Mouse (Mus musculus) midbrain, embryonic 13.5 days (tissue): Measurements from ENCODE around the gene Ccnk. TPM values are rescaled to one million over a fixed set of nuclear protein-coding genes. Genes with fewer than 3 reads are reported as not detected.

Experiments
- ATAC-seq: fragments of 200-750 bp; cut with Nextera tagmentation; 2 replicates; pipeline ENCODE4 v1.8.0; 2017; ENCODE audit warnings: mild to moderate bottlenecking, moderate TSS enrichment, moderate library complexity
- H3K27ac ChIP-seq: fragments of 300-500 bp; sonication (generic); 2 replicates; pipeline ENCODE4 v1.5.1; 2015; ENCODE audit warnings: inconsistent platforms, mild to moderate bottlenecking, moderate library complexity
- H3K27me3 ChIP-seq: fragments of 300-500 bp; sonication (generic); 2 replicates; pipeline ENCODE4 v1.6.1; 2015; ENCODE audit warnings: mild to moderate bottlenecking, inconsistent platforms
- H3K36me3 ChIP-seq: fragments of 300-500 bp; sonication (generic); 2 replicates; pipeline ENCODE4 v1.6.1; 2015; ENCODE audit warnings: mild to moderate bottlenecking, inconsistent platforms
- H3K4me1 ChIP-seq: fragments of 300-500 bp; sonication (generic); replicated peaks from 2 replicates; pipeline ENCODE4 v1.6.1; 2015; ENCODE audit warnings: inconsistent platforms
- H3K4me2 ChIP-seq: fragments of 300-500 bp; sonication (generic); replicated peaks from 2 replicates; pipeline ENCODE4 v1.6.1; 2015; ENCODE audit warnings: moderate library complexity, mild to moderate bottlenecking, inconsistent platforms
- H3K4me3 ChIP-seq: fragments of 300-500 bp; sonication (generic); replicated peaks from 2 replicates; pipeline ENCODE4 v1.5.1; 2015; ENCODE audit warnings: mild to moderate bottlenecking, inconsistent platforms
- H3K9ac ChIP-seq: fragments of 300-500 bp; sonication (generic); replicated peaks from 2 replicates; pipeline ENCODE4 v1.6.1; 2015; ENCODE audit warnings: mild to moderate bottlenecking, inconsistent platforms
- H3K9me3 ChIP-seq: fragments of 300-500 bp; sonication (generic); 2 replicates; pipeline ENCODE4 v1.6.1; 2016; ENCODE audit warnings: mild to moderate bottlenecking, inconsistent platforms
- WGBS: fragments of 180-500 bp; shearing (Covaris S2); methylation state at CpG from one replicate; pipeline ENCODE4 v1.1.7; 2015; 5-methylcytosine and 5-hydroxymethylcytosine counted together
- polyA plus RNA-seq: library from polyadenylated mRNA; unstranded; fragments of >200 nt; fragmentation: Nextera tagmentation; extraction: Ambion mirVana; gene quantifications from 2 replicates; pipeline ENCODE4 v1.2.1, GENCODE M21; 2015

Gene Ccnk
- polyA plus RNA-seq, 1 experiment from 2014 or later = 4.7 TPM

DNA sequence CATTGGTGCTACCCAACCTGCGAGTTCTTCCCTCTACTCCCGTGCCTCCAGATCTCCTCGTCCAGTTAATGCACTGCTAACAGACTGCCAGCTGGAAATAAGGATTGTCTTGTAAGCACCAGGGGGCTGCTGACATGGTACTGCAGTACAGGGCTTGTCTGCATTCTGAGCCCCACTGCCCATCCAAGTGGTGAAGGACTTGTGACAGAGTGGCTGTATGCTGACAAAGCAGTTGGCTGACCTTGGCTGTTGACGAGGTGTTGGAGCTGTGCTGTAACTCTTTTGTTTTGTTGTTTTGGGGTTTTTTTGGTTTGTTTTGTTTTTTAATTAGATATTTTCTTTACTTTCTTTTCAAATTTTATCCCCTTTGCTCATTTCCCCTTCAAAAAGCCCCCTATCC, 19.1 kb downstream of the Ccnk start:
- Histone ChIP-seq H3K27ac (no peak overlapping the region), H3K9ac (no peak overlapping the region), H3K4me2 (no peak overlapping the region), H3K27me3 (no peaks in the 10 kb centered on the region), H3K36me3 (peaks cover 98% of the 10 kb centered on the region), H3K4me1 (no peaks in the 10 kb centered on the region), H3K4me3 (no peak overlapping the region), H3K9me3 (no peaks in the 10 kb centered on the region)
- 86% methylated on average over 4 of the region's 4 CpGs for WGBS
- ATAC-seq = no peak

DNA sequence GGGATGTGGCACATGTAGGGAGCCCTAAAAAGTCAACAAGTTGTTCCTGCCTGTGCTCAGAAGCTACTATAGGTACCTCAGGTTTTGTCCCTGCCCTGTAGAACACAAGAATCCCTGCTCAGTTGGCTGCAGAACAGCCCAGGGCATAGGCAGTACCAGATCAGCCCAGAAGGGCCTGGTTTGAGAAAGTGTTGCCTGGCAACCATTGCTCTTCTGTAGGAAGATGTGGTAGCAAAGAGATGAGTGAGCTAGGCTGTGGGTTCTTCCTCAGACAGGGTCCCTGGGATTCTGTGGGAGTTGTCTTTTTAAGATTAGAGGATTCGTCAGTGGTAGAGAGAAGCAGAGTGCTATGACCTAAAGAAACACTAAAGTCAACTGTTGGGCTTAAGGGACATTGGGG, 20.7 kb downstream of the Ccnk start:
- Histone ChIP-seq H3K4me3 (no peak overlapping the region), H3K36me3 (peaks cover 98% of the 10 kb centered on the region), H3K9me3 (no peaks in the 10 kb centered on the region), H3K27ac (no peak overlapping the region), H3K9ac (no peak overlapping the region), H3K4me2 (no peak overlapping the region), H3K4me1 (no peaks in the 10 kb centered on the region), H3K27me3 (no peaks in the 10 kb centered on the region)
- ATAC-seq = no peak
- WGBS = 96% methylated on average over 1 of the region's 1 CpGs

DNA sequence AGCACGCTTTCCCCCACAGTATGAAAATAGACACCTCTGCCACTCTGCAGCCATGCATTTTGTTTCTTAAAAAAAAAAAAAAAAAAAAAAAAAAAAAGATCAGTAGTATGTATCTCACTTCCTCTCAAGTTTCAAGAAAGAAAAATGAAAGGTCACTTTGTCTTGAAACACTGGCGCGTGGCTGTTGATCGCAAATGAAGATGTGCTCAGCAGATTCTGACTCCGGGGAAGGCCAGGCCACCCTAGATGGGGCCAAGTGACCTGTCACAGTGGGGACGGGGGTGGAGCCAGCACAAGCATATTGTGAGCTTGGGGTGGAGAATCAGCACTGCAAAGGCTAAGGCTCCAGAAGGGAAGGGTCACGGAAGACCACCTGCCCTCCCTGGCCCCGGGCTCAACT, 24.5 kb downstream of the Ccnk start:
- H3K27ac ChIP-seq = no peak overlapping the region

DNA sequence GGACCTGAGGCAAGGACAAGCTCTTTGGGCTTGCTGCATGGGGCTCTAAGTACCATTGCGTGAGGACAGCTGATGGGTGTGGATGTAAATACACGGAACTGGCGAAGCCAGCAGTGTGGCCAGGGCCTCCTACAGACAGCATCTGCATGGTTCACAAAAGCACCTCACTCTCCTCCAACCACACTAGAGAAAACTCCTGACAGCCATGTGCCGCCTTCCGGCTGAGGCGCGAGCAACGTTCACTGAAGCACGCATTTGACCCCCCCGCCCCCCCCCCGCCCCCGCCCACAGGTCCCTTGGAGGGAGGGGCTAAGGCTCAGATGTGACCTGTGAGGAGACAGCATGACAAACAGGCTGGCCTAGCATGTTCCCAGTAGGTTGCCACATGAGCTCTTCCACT, 25.6 kb downstream of the Ccnk start:
- Histone ChIP-seq H3K4me1 (peaks cover 16% of the 10 kb centered on the region), H3K9me3 (no peaks in the 10 kb centered on the region), H3K4me3 (no peak overlapping the region), H3K27me3 (no peaks in the 10 kb centered on the region), H3K36me3 (peaks cover 66% of the 10 kb centered on the region), H3K27ac (no peak overlapping the region), H3K4me2 (no peak overlapping the region), H3K9ac (no peak overlapping the region)
- 55% methylated on average over 12 of the region's 12 CpGs for WGBS
- ATAC-seq = no peak

More for the DNA sequence above, 24.5 kb downstream of the Ccnk start:
- H3K36me3 ChIP-seq = peaks cover 77% of the 10 kb centered on the region
- H3K4me3 ChIP-seq = no peak overlapping the region
- no peak for ATAC-seq
- no peaks in the 10 kb centered on the region for H3K27me3 ChIP-seq
- no peaks in the 10 kb centered on the region for H3K9me3 ChIP-seq
- 68% methylated on average over 8 of the region's 8 CpGs for WGBS
- no peak overlapping the region for H3K9ac ChIP-seq
- H3K4me1 ChIP-seq = peaks cover 6% of the 10 kb centered on the region; the same call in 1 of the 2 replicates
- H3K4me2 ChIP-seq = no peak overlapping the region

DNA sequence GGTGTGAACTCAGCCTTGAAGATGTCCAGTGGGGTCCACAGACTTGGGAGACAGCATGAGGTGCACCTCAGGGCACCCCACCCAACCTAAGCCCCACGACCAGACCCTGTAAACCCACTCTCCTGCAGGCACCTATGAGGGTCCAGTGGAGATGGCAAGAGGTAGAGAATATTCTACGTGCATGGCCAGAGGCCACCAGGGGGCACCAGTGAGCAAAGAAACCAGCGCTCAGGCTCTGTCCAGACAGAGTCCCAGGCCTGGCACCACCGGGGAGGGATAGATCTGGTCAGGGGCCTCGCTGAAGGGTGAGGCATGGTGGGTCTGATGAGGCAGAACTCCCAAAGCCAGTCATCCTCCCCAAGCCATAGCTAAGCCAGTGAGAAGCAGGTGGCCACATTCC, 27.3 kb downstream of the Ccnk start:
- 0 out of 2 replicates have a peak overlapping the region, but pooled peaks have one; percentile 1 for H3K9ac ChIP-seq
- H3K27ac ChIP-seq = no peak overlapping the region
- peaks cover 20% of the 10 kb centered on the region for H3K4me1 ChIP-seq
- no peaks in the 10 kb centered on the region for H3K27me3 ChIP-seq
- no peak overlapping the region for H3K4me2 ChIP-seq
- WGBS = 6% methylated on average over 5 of the region's 5 CpGs
- H3K36me3 ChIP-seq = peaks cover 59% of the 10 kb centered on the region
- peak; percentile 64 for ATAC-seq
- no peak overlapping the region for H3K4me3 ChIP-seq
- H3K9me3 ChIP-seq = no peaks in the 10 kb centered on the region

DNA sequence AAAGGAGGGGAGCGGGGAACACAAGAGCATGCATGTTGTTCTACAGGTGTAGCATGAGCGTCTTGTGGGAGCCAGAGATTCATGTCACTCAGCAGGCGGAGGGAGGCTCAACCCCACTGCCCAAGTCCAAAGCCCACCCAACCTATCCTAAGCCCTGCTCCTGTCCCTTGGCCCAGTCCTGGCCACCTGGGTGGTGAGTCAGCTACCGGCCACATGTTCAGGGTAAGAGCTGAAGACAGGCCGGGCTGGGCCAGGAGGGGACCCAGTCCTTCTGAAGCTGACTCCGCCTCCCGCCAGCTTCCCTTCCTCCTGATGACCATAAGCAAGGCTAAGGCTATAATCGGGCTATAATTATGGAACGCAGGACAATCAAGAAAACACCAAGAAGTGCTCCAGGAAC, 28.8 kb downstream of the Ccnk start:
- Histone ChIP-seq H3K9me3 (no peaks in the 10 kb centered on the region), H3K27me3 (no peaks in the 10 kb centered on the region), H3K4me2 (no peak overlapping the region), H3K4me1 (peaks cover 36% of the 10 kb centered on the region), H3K36me3 (peaks cover 45% of the 10 kb centered on the region), H3K27ac (no peak overlapping the region), H3K9ac (no peak overlapping the region), H3K4me3 (no peak overlapping the region)
- 93% methylated on average over 9 of the region's 9 CpGs for WGBS
- no peak for ATAC-seq

DNA sequence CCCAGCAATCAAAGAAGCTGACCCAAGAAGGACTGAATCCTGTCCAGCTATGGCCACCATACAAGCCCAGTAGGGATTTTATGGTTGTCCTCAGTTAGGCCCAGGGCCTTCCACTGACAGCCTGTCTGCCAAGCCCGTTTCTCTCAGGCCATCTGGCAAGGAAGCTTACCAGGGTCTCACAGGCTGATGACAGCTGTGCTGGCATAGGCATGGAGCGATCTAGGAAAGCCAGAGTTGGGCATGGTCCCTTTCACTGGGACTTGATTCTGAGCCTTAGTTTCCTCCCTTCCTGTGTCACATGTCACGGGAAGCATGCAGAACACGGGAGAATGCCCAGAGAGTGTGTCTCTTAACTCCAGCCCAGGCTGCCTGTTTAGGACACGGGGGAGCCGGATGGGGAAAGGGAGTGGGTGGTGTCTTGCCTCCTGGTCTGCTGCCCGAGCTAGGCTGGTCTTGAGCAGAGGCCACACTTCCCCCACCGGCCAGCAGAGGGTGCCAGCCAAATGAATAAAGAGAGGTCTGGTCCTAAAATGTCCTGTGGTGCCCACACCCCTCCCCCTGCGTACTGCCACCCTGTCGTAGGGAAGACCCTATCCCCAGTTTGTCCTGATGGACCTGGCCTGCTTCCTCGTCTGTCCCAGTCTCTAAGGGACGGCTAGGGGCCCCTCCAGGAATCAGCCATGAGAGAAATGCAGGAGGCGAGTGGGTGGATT, 29.5 kb downstream of the Ccnk start:
- 0 out of 2 replicates have a peak overlapping the region, but pooled peaks have one; percentile 3 for H3K9ac ChIP-seq
- ATAC-seq = 0 out of 2 replicates have a peak, but pooled peaks have one; percentile 12

DNA sequence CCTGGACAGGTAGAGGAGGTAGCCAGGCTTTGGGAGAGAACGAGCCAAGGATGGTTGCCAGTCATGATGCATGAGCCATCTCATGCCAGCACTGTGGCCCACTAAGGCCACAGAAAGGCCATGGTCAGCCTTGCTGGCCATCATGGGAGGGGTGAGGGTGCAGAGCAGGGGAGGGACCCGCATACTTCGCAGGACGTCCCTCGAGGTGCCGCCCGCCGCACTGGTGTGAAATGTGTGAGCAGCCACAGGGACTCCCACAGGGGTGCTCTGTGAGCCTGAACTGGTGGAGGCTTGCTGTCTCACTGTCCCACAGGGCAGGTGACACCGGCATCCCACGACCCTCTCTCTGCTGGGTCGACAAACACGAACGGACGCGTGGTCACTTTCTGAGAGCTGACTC, 31.2 kb downstream of the Ccnk start:
- Histone ChIP-seq H3K9me3 (no peaks in the 10 kb centered on the region), H3K9ac (no peak overlapping the region), H3K27me3 (no peaks in the 10 kb centered on the region), H3K27ac (no peak overlapping the region), H3K4me3 (no peak overlapping the region), H3K4me2 (no peak overlapping the region), H3K36me3 (peaks cover 21% of the 10 kb centered on the region), H3K4me1 (peaks cover 58% of the 10 kb centered on the region)
- ATAC-seq = no peak
- WGBS = 95% methylated on average over 15 of the region's 15 CpGs

More for the DNA sequence above, 29.5 kb downstream of the Ccnk start:
- WGBS = 36% methylated on average over 13 of the region's 13 CpGs
- Histone ChIP-seq H3K36me3 (peaks cover 38% of the 10 kb centered on the region), H3K9me3 (no peaks in the 10 kb centered on the region), H3K27me3 (no peaks in the 10 kb centered on the region), H3K4me2 (no peak overlapping the region), H3K4me1 (peaks cover 43% of the 10 kb centered on the region), H3K4me3 (no peak overlapping the region), H3K27ac (no peak overlapping the region)

DNA sequence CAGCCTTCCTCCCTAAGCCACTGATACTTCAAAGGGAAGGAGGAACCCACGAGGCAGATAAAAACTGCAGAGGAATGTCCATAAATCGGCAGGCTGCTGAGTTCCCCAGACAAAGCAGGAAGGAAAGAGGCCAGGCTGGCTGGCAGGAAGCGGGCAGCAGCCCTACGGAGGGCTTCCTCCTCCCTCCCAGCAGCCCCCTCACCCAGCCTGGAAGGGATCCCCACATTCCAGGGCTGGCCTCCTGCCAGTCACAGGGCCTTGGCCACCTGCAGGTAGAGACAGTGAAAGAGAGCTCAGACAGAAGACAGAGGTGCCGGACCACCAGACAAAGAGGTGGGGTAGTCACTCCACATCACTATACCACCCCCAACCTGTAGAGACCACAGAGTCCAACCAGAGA, 32.7 kb downstream of the Ccnk start:
- Histone ChIP-seq H3K27ac (peak overlapping the region; percentile 51; the same call in 1 of the 2 replicates), H3K4me2 (no peak overlapping the region), H3K4me3 (no peak overlapping the region), H3K4me1 (peaks cover 66% of the 10 kb centered on the region), H3K27me3 (no peaks in the 10 kb centered on the region), H3K9ac (no peak overlapping the region), H3K36me3 (peaks cover 15% of the 10 kb centered on the region; the same call in 1 of the 2 replicates), H3K9me3 (no peaks in the 10 kb centered on the region)
- no peak for ATAC-seq
- WGBS = 60% methylated on average over 5 of the region's 5 CpGs

DNA sequence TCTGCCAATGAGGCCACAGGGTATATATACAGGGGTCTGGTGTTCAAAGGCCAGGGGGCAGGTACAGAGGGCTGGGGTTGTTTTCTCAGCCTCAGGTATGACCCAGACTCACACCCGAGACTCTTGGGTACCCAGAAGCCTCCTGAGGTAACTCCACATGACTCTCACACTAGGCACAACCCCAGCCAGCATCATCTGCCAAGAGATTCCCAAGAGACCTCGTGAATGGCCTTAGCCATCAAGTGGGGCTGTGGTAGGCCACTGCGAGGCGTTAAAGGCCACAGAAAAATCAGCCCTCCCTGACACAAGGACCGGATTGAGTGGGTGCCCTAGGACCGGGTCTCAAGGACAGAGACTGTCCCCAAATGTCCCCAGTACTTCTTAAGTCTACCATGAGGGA, 33.1 kb downstream of the Ccnk start:
- Histone ChIP-seq H3K27ac (peak overlapping the region; percentile 51; the same call in 1 of the 2 replicates), H3K36me3 (peaks cover 11% of the 10 kb centered on the region; the same call in 1 of the 2 replicates), H3K4me1 (peaks cover 70% of the 10 kb centered on the region), H3K27me3 (no peaks in the 10 kb centered on the region), H3K9ac (no peak overlapping the region), H3K4me2 (no peak overlapping the region), H3K9me3 (no peaks in the 10 kb centered on the region), H3K4me3 (no peak overlapping the region)
- WGBS = 91% methylated on average over 6 of the region's 6 CpGs
- ATAC-seq = no peak

DNA sequence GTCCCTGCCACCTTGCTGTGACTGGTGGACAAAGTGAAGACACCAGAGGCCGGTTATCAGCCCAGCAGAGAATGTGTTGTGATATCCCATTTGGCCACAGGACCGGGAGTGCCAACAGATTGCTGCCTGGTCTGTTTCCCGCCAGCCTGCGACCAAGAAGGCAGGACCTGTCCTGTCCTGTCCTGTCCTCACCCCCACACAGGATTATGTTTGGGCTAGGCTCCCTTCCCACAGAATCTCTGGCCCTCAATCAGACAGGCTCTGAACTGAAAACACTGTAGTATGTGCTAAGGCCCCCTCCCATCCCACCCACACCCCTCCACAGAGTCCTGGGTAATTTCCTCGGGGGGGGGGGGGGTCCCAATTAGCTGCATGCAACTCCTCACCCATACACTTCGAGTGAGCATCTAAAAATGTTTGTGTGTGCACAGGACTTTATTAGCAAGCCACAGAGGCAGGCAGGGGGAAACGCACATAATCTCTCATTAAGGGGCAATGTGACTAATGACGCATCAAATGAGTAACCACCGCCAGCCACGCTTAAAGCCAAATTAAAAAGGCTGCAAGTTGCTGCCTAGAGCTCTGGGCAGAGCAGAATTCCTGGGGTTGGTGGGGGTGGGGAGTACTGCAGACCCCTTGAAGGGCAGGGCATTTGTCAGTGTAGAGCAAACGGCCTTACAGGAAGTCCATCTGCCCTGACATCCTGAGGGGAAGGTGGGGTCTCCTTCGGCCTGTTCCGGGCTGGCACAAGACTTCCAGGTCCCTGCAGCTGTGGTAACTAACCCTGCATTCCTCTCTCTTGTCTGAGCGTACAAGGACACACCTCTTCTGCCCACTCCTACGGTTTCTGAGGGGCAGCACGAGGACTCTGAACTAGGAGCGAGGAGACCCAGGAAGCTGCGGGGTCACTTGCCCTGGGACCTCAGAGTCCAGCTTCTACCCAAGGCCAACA, 34.0 kb downstream of the Ccnk start:
- no peak overlapping the region for H3K4me3 ChIP-seq
- H3K4me2 ChIP-seq = no peak overlapping the region
- no peak for ATAC-seq
- peaks cover 79% of the 10 kb centered on the region for H3K4me1 ChIP-seq
- peak overlapping the region; percentile 40 for H3K27ac ChIP-seq
- H3K9me3 ChIP-seq = no peaks in the 10 kb centered on the region
- H3K36me3 ChIP-seq = peaks cover 10% of the 10 kb centered on the region; the same call in 1 of the 2 replicates
- no peaks in the 10 kb centered on the region for H3K27me3 ChIP-seq
- peak overlapping the region; percentile 29; the same call in 1 of the 2 replicates for H3K9ac ChIP-seq
- WGBS = 44% methylated on average over 18 of the region's 18 CpGs

DNA sequence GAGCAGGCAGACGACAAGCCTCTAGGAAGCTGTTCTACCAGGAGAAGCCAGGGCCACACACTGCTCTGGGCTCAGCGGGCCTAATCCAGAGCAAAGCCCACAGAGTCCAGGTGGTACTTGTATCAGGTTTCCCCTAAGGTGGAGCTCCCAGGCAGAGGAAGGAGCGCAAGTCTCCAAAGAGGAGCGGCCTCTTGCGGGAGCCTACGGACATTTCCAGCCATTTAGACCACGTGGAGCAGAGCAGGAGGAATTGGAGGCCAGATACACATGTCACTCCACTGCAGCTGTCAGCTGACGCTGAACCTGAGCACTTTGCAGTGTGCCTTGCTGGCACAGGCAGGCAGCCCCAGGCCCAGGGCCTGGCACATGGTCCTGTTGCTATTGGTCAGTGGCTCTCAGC, 35.7 kb downstream of the Ccnk start:
- no peaks in the 10 kb centered on the region for H3K9me3 ChIP-seq
- H3K27me3 ChIP-seq = no peaks in the 10 kb centered on the region
- H3K9ac ChIP-seq = 0 out of 2 replicates have a peak overlapping the region, but pooled peaks have one; percentile 1
- H3K4me2 ChIP-seq = no peak overlapping the region
- WGBS = 55% methylated on average over 8 of the region's 8 CpGs
- 0 out of 2 replicates have a peak overlapping the region, but pooled peaks have one; percentile 25 for H3K27ac ChIP-seq
- no peak for ATAC-seq
- peaks cover 10% of the 10 kb centered on the region; the same call in 1 of the 2 replicates for H3K36me3 ChIP-seq
- H3K4me3 ChIP-seq = no peak overlapping the region
- H3K4me1 ChIP-seq = peaks cover 82% of the 10 kb centered on the region
